Mouse (Mus musculus): Measurements from ENCODE around the gene Gstcd. TPM values are rescaled to one million over a fixed set of nuclear protein-coding genes. Genes with fewer than 3 reads are reported as not detected.

Gene Gstcd
- polyA plus RNA-seq, 1 experiment = 5.7 TPM

DNA sequence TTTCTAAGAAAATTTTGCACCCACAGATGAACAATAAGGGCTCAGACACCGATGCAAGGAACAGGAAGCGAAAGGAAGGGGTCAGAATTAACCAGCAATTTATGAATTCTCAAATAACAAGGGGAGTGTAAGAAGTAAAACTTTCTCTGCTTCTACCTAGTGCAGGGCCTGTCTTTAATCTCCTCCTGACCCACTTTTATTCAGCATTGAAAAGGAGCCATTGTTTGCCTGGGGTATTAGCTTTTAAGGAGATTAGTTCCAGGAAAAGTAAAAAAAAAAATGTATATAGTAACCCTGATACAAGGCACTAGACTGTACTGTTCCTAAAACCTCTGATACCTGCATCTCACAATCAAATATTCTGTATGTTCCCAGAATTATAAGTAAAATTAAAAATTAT lies 64.9 kb downstream of the Gstcd start:
- DNase-seq (ENCODE audit: low spot score) = no peak

DNA sequence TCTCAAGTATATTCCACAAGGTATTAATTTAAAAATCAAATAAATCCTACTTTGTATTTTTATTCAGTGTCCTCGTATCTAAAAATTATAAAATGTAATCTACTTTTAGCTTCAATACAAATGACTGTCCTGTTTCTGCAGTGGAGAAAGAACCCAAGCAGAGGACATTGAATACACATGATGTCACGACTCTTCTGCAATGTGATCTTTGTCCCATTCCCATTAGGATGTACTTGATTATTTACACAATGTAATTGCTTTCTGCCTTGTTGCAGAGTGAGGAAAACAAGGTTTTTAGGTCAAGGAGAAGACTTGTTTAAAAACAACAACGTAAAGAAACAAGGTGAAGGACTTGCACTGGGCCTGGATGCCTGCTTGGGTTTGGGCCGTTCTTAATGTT lies 84.6 kb downstream of the Gstcd start:
- no peak for DNase-seq (ENCODE audit: low spot score)

DNA sequence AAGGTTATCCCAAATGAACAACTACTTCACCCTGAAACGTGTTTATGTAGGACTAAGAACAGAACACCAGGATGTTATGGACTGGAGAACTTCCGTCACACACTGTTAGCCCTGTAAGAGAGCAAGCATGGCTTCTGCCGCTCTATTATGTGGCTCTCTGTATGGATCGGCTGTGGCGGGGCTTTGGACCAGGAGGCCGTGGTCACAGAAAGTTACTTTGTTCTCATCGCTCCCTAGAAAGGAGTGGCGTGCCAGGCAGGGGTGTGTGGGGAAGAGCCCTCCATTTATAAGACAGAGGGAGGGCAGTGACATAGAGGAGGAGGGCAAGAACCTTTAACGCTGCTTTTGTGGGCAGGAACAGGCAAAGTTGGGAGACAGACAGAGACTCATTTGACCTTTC lies 95.5 kb downstream of the Gstcd start:
- DNase-seq (ENCODE audit: low spot score) = no peak

DNA sequence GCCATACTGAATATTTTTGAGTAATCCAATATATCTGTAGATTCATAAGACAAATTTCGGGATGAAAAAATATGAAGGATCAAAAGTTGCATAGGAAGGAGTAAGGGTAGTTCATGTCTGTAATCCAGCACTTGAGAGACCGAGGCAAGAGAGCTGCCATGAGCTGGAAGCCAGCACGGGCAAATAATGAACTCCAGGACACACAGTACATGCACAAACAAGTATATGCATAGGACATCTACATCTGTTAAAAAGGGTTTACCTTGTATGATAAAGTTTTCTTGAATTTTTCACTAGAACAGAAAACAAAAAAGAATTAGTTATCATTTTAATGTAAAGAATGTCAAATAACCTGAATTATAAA lies 95.9 kb downstream of the Gstcd start:
- no peak for DNase-seq (ENCODE audit: low spot score)

DNA sequence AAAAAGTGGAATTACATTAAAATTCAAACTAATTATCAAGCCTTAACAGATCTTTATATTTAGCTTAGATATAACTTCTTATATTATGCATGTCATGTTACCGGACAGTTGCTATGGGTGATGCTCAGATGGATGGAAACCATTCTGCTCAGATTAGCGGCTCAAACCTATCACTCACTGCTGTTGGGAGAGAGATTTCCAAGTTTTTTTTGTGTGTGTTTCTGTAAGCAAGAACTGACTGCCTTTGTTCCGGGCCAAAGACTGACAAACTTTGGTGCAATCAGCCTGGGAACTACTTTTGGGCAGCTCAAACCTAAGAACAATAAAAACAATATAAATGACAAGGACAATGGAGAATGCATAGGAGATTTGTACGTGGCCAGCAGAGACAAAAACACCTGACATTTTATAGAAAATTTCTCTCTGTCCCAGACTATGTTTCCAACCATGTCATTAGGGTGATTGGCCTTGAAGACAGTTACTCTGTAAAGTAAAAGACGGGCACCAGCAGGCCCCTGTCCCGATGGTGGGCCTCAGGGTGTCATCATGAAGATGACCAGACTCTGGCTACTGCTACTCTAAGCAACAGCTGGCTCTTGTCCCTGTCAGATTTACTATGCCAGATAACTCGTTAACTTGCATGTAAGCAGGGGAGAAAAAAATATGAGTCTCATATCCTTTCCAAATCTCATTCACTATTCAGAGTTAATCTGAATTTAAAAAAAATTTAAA lies 96.5 kb downstream of the Gstcd start:
- DNase-seq (ENCODE audit: low spot score) = no peak

DNA sequence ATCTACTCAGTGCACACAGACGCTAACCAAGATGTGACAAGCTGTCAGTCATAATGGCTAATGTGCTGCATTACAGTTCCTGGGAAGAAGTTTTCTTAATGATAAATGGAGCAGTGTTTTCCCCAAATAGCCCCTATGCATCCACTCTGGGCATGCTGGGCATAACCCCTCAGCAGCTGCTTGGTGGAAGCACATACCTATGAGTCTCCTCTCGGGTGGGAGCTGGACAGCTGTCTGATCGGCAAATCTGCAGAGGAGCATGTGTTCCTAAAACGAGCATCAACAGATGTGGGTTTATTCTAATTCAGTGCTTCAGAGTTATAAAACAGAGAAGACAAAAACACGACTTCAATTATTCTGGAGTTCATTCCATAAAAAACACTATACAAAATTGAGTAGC lies 105.6 kb downstream of the Gstcd start:
- no peak for DNase-seq (ENCODE audit: low spot score)

DNA sequence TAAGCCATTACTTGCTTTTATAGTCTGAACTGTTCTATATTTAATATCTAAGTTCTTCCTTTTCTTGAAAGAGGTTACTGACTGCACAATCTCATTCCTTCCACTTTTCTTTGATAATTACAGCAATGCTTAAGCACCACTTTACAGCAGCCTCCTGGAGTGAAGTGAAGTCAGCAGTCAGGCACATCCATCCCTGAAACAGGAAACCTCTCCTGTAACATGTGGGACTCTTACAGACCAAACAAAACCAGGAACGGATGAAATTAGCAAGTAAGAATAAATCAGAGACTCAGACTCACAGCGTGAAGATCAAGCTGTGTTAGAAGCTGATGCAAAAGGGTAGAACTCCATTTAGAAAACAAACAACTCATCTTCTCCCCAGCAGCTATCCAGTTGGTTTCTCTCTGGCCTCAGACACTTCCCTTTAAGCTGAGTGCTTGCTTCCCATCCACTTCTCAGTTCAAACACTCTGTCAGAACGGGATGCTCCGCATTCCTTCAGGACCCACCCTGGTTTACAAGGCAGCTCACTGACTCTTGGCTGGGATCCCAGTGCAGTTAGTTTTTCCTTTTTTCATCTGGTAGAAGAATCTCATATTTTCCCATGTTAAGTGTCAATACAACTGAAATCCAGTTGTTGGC lies 107.9 kb downstream of the Gstcd start:
- no peak for DNase-seq (ENCODE audit: low spot score)

DNA sequence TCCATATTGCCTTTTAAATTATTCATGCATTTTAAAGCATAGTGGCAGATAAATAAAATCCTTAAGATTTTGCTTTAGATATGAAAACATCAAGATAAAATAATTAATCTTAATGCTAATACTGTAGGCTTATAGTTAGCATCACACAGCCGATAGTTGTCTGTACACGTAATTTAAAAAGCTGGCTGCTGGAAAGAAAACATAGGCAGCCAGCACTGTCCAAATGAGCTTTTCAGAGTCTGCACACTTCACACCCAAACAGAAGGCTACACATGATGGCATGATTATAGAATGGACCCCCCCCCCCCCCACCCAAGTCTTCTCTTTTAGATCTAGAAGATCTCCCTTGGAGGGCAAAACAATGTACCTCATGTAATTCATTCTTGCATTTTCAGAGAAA lies 109.9 kb downstream of the Gstcd start:
- no peak for DNase-seq (ENCODE audit: low spot score)

DNA sequence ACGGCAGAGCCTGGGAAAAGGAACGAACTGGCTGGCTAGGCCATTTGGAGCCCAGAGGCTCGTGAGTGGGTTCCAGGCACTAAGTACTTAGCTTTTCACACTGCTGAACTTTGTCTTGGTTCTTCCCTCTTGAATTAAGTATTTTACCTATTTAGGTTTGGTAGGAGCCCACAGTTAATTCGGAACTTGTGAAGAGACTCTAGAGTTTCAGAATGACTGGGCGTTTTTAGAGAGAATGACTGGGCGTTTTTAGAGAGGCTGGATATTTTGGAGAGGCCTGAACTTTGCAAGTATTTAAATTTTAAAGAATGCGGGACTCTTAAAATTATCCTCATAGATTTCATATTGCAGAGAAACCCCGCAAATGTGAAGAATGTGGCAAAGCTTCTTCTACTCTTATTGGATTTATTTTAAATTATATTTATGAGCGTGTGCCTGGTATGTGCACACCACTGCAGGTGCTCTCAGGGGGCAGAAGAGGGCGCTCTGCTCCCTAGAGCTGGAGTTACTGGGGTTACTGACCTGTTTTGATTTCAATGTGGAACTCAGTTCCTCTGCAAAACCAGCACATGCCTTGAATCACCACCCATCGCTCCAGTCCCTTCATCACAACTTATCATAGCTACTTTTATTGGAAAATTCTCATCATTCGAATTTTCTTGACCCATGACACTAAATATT lies 111.9 kb downstream of the Gstcd start:
- DNase-seq (ENCODE audit: low spot score) = no peak

DNA sequence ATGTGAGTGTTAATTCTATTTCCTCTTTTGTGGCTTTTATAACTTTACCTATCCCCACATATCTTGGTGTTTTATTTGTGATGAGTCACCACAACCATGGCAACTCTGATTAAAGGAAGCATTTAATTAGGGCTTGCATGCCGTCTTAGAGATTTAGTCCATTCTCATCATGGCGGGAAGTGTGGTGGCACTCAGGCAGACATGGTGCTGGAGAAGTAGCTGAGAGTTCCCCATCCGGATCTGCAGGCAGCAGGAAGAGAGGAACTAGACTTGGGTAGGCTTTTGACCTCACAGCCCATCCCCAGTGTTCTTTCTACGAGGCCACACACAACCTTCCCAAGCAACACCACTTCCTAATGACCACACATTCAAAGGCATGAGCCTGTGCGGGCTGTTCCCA lies 125.6 kb downstream of the Gstcd start:
- DNase-seq (ENCODE audit: low spot score) = no peak

DNA sequence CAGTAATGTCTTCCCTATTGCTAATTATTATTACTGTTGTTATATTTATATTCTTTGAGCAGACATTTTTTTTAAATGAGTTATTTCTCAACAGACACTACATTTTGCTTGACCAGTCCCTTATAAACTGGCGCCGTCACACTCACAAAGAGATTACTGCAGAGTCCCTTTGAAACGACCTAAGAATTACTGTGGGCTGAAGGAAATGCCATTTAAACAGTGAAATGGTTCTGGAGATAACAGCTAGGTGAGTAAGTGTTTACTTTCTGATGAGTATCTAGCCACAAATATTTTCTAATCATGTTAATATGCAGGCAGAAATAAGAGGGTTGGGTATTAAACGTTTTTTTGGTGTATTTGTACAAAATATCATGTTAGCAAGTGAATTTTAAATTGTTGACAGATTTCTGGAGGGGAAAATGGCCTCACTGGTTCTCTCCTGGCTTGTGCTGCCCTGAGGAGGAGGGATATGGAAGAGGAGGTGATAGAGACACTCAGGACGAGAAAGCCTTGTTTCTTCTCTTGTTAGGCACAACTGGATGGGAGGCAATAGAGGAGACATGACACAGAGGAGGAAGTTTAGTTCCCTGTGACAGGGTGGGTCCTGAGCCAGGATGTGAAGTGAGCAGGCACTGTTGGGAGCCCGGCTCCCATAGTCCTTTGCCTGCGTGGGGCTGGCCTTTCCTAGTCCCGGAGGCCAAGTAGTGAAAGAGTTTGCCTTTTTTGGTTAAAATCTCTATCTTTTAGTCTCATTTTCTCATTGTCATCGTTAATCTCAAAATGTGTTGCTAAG lies 126.9 kb downstream of the Gstcd start:
- DNase-seq (ENCODE audit: low spot score) = no peak

DNA sequence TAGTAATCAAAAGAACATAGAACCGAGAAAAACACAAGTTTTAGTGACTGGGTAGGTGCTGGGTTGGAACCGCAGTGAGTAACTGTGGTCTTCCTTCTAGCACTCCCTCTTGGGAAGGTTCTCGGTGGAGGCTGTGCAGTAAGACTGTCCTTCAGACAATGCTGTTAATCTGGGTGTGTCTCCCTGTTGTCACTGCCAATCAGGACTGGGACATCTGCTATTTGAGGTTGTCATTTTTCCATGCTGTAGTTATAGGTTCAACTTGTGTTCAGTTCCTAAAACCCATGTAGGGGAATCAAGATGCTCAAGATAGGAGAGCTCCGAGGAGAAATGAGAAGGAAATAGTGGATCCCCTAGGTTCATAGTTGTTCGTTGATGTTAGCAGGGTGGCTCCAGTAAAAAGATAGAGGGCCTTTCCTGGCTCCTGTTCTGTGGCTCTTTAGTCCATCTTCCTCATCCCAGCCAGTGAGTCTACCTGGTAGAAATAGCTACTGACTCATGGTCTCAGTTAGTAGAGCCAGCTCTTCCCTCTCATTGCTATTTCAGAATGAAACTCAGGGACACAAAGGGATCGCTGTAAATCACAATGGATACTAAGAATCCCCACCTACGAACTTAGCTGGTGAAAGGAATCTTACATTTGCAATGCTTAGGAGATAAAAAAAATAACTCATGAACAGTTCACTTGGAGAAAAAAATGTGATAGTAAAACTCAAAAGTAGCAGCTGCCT lies 129.0 kb downstream of the Gstcd start:
- DNase-seq (ENCODE audit: low spot score) = no peak

DNA sequence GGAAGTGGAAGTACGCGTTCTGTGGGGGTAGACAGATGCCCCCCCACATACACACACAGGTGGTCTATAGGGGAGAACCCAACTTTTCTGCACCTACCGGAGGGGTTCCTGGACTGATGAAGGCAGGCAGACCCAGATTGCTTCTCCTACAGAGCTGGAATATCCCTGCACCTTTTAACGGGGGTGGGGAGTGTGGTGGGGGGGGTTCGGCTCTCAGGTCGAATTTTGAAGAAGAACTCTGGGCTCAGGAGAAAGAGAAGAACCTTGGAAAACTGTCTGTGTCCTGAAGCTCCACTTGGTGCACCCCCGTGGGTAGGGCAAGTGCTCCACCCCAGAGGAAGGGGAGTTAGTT lies 141.3 kb downstream of the Gstcd start:
- no peak for DNase-seq (ENCODE audit: low spot score)

DNA sequence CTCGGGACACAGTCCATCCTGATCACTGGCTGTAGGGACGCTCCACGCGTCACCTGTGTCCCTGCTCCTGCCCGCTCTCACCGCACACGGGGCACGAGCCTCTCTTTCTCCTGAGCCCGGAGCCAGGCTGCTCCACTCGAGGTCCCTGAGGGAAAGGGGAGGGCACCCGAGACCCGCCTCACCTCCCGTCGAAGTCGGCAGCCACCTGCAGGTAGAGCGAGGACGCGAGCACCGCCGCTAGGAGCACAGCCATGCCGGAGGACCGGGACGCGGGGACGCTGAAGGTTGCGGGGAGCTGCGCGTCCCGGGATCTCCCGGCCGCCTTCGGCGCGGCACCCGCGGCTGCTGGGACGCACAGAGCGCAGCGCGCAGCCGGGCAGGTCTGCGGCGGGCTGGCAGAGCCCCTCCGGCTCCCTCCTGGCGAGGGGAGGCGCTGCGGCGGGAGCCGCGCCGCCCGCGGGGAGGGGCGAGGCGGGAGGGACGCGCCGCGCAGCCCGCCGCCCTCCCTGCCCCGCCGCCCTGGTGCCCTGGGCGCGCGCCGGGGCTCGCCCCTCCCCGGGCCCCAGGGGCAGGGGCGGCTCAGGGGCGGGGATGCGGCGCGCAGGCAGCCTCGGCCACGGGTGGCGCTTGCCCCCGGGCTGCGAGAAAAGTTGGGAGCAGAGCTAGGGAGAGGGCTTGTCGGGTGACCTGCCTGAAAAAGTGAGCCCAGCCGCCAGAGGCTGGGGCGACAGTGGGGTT lies 141.9 kb downstream of the Gstcd start, which contains the start of gene Npnt:
TSS of gene Npnt (minus strand) at position 501 of the 738 bp plus-strand sequence.
- DNase-seq (ENCODE audit: low spot score) = peak; percentile 38

DNA sequence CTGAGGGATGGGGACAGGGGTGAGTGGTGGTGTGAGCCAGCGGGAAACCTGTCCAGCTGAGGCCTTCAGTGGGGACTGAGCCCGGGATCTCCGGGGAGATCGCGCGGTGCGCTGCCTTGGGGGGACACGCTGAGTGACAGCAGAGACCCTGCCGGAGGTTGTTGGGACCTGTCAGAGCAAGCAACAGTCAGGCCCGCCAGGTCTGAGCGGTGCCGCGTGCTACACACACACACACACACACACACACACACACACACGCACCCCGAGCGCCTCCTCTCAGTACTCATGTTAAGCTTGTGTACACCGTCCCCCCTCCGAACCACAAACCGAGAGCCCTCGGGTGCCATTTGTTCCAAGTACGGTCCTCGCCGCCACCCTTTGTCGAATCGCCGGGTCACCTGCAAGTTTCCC lies 142.4 kb downstream of the Gstcd start:
- peak; percentile 28 for DNase-seq (ENCODE audit: low spot score)

DNA sequence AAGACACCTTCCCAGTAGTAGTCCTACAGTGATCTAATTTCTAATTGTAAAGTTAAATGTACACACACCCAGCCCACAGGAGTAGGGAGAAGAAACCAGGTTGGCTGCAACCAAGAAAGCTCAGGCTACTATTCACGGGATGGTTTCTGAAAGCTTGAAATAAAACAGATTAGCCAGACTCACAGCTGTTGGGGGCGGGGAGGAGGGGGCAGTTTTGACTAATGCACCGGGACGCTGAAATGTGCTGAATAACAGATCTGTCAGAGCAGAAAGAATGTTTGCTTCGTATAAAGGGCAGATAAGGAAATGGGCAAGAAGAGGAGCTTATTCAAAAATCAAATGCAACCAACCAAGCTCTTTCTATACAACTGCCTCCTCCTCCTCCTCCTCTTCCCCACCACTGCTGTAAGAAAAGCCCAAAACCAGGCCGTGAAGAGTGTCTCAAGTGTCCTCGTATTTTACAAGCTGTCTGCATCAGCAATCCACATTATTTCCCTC lies 143.5 kb downstream of the Gstcd start:
- no peak for DNase-seq (ENCODE audit: low spot score)

DNA sequence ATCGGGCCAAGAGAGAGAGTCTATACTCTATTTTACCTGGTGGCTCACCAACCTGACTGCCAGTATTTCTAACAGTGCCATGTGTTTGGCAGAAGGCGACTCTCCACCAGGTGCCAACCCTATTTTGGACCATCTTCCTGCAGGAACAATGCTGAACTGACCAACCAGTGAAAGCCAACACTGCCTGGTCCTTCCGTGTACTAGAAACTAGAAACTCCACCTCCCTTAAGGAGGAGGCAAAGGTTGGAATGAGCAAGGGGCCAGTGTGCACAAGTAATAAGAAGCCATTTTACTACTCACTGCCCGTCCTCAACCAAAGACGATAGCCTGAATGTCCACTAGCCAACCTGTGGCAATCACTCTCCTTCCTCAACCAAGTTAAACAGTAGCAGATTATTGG lies 145.7 kb downstream of the Gstcd start:
- DNase-seq (ENCODE audit: low spot score) = no peak

DNA sequence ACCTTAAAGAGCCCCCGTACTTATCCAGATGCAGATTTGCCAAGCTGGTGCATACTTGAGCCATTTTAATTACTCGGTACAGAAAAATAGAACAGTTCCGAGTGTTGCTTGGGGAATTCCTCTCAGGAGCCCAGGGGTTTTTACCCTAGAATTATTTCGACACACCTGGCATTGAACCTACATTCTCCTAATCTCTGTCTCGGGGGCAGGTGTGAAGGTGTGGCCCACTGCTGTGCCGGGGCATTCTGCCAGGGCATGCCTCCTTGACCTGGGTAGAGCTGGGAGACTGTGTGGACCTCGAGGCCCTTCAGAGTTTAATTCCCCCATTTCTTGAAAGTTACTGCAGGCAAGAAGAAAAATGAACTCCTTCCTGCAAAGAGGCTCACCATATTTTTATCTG lies 146.2 kb downstream of the Gstcd start:
- no peak for DNase-seq (ENCODE audit: low spot score)

DNA sequence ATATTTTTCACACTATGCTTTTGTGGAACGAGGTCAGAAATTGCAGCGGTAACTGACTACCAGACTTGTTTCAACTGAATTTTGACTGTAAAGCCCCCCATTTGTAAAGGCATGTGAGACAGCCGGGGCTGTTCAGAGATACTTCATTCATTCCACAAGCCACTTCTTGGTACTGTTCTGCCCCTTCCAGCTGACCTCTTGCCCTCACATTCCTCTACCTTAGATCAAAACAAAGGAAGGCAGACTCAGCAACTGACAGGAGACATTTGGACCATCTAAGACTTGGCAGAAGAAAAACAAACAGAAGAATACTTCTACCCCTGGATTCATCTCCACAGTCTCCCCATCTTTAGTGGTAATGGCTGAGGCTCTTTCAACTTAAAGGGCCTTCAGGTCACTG lies 147.2 kb downstream of the Gstcd start:
- no peak for DNase-seq (ENCODE audit: low spot score)

DNA sequence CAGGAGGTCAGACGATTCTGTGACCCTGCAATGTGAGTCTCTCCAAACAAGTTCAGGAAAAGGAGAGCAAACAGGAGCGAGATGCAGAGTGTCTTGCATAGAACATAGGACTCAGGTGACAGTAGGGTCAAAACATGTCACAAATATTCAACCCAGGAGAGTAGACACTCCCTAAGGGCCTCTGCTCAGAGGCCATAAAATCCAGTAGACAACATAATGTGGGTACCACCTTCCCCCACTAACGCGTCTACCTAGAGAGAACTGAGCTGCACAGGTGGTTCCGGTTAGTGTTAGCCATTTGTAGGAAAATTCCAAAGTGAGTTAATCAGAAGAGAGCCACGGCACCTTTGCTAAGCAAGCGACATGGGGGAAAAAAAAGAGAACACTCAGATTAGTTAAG lies 147.6 kb downstream of the Gstcd start:
- no peak for DNase-seq (ENCODE audit: low spot score)

DNA sequence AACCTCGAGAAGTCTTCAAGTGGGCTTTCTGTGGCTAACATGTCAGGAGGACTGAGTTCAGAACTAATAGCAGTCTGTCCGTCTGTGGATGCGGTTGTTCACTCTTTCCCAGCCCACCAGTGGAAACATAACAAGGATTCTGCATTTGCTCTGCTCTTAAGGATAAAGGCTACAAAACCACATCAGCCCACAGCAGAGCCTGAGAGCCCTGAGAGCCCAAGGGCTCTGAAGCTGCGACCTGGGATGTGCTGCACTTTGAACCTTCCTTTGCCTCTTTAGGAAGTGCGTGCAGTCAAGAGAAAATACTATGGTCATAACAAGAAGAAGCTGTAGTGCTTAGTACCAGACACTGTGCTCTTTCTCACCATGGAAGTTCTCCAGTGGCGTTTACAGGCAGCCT lies 149.1 kb downstream of the Gstcd start:
- DNase-seq (ENCODE audit: low spot score) = no peak
